ENCODE assay signal across 10 mouse cellular contexts in the genomic region with DNA sequence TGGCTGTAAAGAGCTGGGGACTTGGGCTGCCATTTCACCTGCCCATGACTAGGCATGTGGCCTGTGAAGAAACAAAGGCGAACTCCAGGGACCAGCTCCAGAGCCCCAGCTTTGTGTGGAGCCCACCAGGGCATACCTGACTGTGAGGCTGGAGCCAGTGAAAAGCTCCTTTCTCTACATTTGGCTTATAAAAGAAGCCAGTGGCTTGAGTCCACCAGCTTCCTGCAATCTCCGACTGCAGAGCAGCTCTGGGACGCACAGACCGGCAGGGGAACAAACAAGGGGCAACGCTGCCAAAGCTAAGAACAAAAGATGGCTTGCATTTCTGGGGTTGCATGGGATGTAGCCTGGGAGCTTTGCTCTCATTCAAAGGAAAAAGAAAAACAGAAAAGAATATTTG.
DNase-seq lines count a peak whose midpoint lies in the region; ATAC-seq and TF ChIP-seq lines count a peak whose summit lies in the region.
"Had no signal": no experiment of that assay in that cellular context is flagged by ENCODE, and none has a peak within 500 bp of the region (broad histone marks: within the 10 kb centered on the region; RNA-seq: fewer than 3 reads in every experiment).

No protein-coding gene starts in this region.

- no peaks in the 10 kb centered on the region for H3K27me3 ChIP-seq in hindbrain, embryonic 13.5 days
- no peaks in the 10 kb centered on the region for H3K27me3 ChIP-seq in hindbrain, embryonic 11.5 days (ENCODE audit: control insufficient read depth, insufficient read depth, low read length)
- H3K27me3 ChIP-seq: embryonic facial prominence, embryonic 15.5 days had no signal

- no peak for TF ChIP-seq CTCF in cortical plate, adult 2 months (IDR thresholded peaks at IDR 0.05; ENCODE audit: extremely low read depth, insufficient read depth, low read length)

- no peaks in the 10 kb centered on the region for H3K36me3 ChIP-seq in hindbrain, embryonic 13.5 days
- H3K36me3 ChIP-seq in hindbrain, embryonic 11.5 days (ENCODE audit: control insufficient read depth, insufficient read depth, low read length) = no peaks in the 10 kb centered on the region
- H3K36me3 ChIP-seq: embryonic facial prominence, embryonic 15.5 days had no signal

- no peak for TF ChIP-seq POLR2A in cortical plate, adult 2 months (IDR thresholded peaks at IDR 0.05; ENCODE audit: extremely low read depth, insufficient read depth, low read length)

- H3K27ac ChIP-seq in hindbrain, embryonic 13.5 days = peak overlapping the region; percentile 53
- no peak overlapping the region for H3K27ac ChIP-seq in hindbrain, embryonic 11.5 days (ENCODE audit: low read depth, low read length)
- peak overlapping the region; percentile 81 for H3K27ac ChIP-seq in cortical plate, adult 2 months (ENCODE audit: insufficient read depth, low read length)
- H3K27ac ChIP-seq: embryonic facial prominence, embryonic 15.5 days had no signal

- peaks cover 6% of the 10 kb centered on the region for H3K4me1 ChIP-seq in hindbrain, embryonic 13.5 days (replicated peaks)
- H3K4me1 ChIP-seq in hindbrain, embryonic 11.5 days (replicated peaks; ENCODE audit: control insufficient read depth, insufficient read depth, low read length) = no peaks in the 10 kb centered on the region
- H3K4me1 ChIP-seq in cortical plate, adult 2 months (ENCODE audit: control insufficient read depth, insufficient read depth, low read length) = no peaks in the 10 kb centered on the region

- H3K9me3 ChIP-seq in hindbrain, embryonic 13.5 days = no peaks in the 10 kb centered on the region
- H3K9me3 ChIP-seq in hindbrain, embryonic 11.5 days (ENCODE audit: control insufficient read depth, low read length) = no peaks in the 10 kb centered on the region
- H3K9me3 ChIP-seq: embryonic facial prominence, embryonic 15.5 days had no signal

- no peak overlapping the region for H3K9ac ChIP-seq in hindbrain, embryonic 13.5 days
- no peak overlapping the region for H3K9ac ChIP-seq in hindbrain, embryonic 11.5 days (ENCODE audit: low read depth, low read length)
- H3K9ac ChIP-seq: embryonic facial prominence, embryonic 15.5 days had no signal

- WGBS in hindbrain, embryonic 13.5 days = 41% methylated on average over 5 of the region's 5 CpGs
- WGBS in hindbrain, embryonic 11.5 days = 64% methylated on average over 5 of the region's 5 CpGs

- no peak overlapping the region for H3K4me2 ChIP-seq in hindbrain, embryonic 13.5 days
- no peak overlapping the region for H3K4me2 ChIP-seq in hindbrain, embryonic 11.5 days (replicated peaks; ENCODE audit: low read depth, low read length)
- H3K4me2 ChIP-seq: embryonic facial prominence, embryonic 15.5 days; heart, embryonic 11.5 days had no signal

- DNase-seq in hindbrain, embryonic 11.5 days (ENCODE audit: low spot score) = no peak
- peak; percentile 26 for DNase-seq in brain, adult 2 months (ENCODE audit: low read depth, low spot score)
- DNase-seq in left cerebral cortex, postnatal 10 days (ENCODE audit: extremely low spot score in 1 of 2, low spot score in 2 of 2) = peak; percentile 31 to 58
- no peak for DNase-seq in urinary bladder, postnatal 14 days (ENCODE audit: low spot score)
- DNase-seq: adrenal gland, postnatal 25 days had no signal

- intact Hi-C loops in left cerebral cortex, postnatal 10 days (cut with DNase I) = no loop called here

- ATAC-seq in hindbrain, embryonic 13.5 days (ENCODE audit: low FRiP score) = peak; percentile 52; the same call in 1 of the 2 replicates
- no peak for ATAC-seq in hindbrain, embryonic 11.5 days (ENCODE audit: low FRiP score)
- no peak for ATAC-seq in erythroid progenitor cell, adult 5-6 weeks (replicated peaks; ENCODE audit: low FRiP score, poor library complexity, severe bottlenecking)

- H3K4me3 ChIP-seq in hindbrain, embryonic 13.5 days = no peak overlapping the region
- H3K4me3 ChIP-seq in hindbrain, embryonic 11.5 days (ENCODE audit: low read depth, low read length) = no peak overlapping the region
- no peak overlapping the region for H3K4me3 ChIP-seq in cortical plate, adult 2 months (ENCODE audit: insufficient read depth, low read length)
- H3K4me3 ChIP-seq: embryonic facial prominence, embryonic 15.5 days had no signal

Comparison
In these comparisons a context has a peak if more than half of its experiments do, and no peak if none do; other contexts are left out.
1. DNase-seq: peak in brain, adult 2 months (single experiment) and left cerebral cortex, postnatal 10 days (2 of 2); none in hindbrain, embryonic 11.5 days (single experiment) and urinary bladder, postnatal 14 days (single experiment).